Mouse (Mus musculus) C2C12 (cell line): ENCODE results near the gene Tspan9.

ENCODE experiments used
- CEBPB ChIP-seq: IDR thresholded peaks from one replicate; pipeline ENCODE4 v1.6.1; 2011; ENCODE audit warnings: low read depth, mild to moderate bottlenecking, control low read depth, moderate library complexity
- CTCF ChIP-seq: IDR thresholded peaks from one replicate; pipeline ENCODE4 v1.5.1; 2011; ENCODE audit not compliant: control insufficient read depth, insufficient read depth, insufficient read length
- FOSL1 ChIP-seq: IDR thresholded peaks from one replicate; pipeline ENCODE4 v1.8.0; 2011; ENCODE audit warnings: mild to moderate bottlenecking, low read length; ENCODE audit not compliant: poor library complexity, insufficient read depth, severe bottlenecking
- MAX ChIP-seq: IDR thresholded peaks from one replicate; pipeline ENCODE4 v1.6.1; 2011; ENCODE audit warnings: mild to moderate bottlenecking, control low read depth
- MYOD1 ChIP-seq: IDR thresholded peaks from one replicate; pipeline ENCODE4 v1.6.1; 2011; ENCODE audit warnings: low read depth; ENCODE audit not compliant: control insufficient read depth, insufficient read length
- MYOG ChIP-seq: IDR thresholded peaks from one replicate; pipeline ENCODE4 v1.6.1; 2011; ENCODE audit not compliant: control insufficient read depth, insufficient read length; ENCODE audit errors: extremely low read depth
- USF1 ChIP-seq: IDR thresholded peaks from one replicate; pipeline ENCODE4 v1.6.1; 2011; ENCODE audit warnings: low read depth, mild to moderate bottlenecking, control low read depth, moderate library complexity

- TF ChIP-seq CTCF, result no peak
- no peak for TF ChIP-seq MYOG
- TF ChIP-seq USF1, result no peak
- TF ChIP-seq MYOD1, result no peak
- TF ChIP-seq CEBPB, result no peak
- no peak for TF ChIP-seq MAX
- no peak for TF ChIP-seq FOSL1
Observed at GRCm38 (mm10) chr6:128124222-128124971, 19.0 kb downstream of the Tspan9 start.
